Mouse (Mus musculus) right cerebral cortex, adult 18-20 months (tissue): ENCODE measurements around the gene Gm49373.
"Not testable (repeated sequence)": the region's sequence is repeated elsewhere in the genome, so short reads cannot be mapped to it uniquely, and the experiment has no call there.

ENCODE experiments used
- DNase-seq: peaks from one replicate; pipeline ENCODE4 v3.0.0; 2022; ENCODE audit warnings: mixed read lengths

Gene Gm49373

GRCm38 (mm10) chr9:21072641-21073040, 255 bp downstream of the Gm49373 start:
- no peak for DNase-seq

DNA sequence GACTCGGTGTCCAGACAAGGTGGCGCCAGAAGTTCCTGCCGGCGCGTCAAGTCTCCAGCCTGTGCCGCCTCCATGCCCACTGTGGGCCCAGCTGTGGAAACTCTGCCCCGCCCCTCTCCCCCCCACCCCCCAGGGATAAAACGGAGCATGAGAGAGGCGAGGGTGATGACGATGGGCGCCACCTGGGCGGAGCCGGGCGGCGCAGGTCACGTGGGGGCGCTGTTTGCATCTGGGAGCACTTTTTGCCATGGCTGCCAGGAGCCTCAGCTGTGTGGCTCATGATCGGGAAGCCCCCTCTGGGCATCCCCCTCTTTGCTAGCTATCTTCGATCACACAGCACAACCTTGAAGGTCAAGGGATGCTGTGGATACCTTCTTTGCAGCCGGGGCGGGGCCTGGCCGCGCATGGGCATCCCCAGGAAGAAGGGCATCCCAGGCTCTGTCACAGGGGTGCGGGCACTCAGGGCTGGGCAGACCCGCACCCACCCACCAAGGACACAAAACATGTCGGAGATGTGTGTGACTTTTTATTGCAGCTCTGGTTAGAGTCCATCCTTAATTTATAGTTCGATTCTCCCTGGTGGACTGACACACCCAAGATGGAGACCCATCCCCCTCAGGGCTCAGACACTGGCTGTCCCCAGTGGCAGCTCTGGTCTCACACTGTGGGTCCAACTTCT, 5.8 kb downstream of the Gm49373 start, which contains the start of gene Zglp1:
Gene Zglp1 (minus strand): TSS at position 88 of the 679 bp plus-strand sequence.
- no peak for DNase-seq

- DNase-seq, result peak; percentile 89
These were observed 10.0 kb downstream of the Gm49373 start for GRCm38 (mm10) chr9:21062928-21063327.

GRCm38 (mm10) chr9:21051578-21051977, 21.3 kb downstream of the Gm49373 start:
- DNase-seq, result no peak

- DNase-seq, result no peak
These were observed 27.7 kb downstream of the Gm49373 start for GRCm38 (mm10) chr9:21045235-21045634.

- not testable (repeated sequence) for DNase-seq
These were observed 28.1 kb downstream of the Gm49373 start for GRCm38 (mm10) chr9:21044785-21045184.

DNA sequence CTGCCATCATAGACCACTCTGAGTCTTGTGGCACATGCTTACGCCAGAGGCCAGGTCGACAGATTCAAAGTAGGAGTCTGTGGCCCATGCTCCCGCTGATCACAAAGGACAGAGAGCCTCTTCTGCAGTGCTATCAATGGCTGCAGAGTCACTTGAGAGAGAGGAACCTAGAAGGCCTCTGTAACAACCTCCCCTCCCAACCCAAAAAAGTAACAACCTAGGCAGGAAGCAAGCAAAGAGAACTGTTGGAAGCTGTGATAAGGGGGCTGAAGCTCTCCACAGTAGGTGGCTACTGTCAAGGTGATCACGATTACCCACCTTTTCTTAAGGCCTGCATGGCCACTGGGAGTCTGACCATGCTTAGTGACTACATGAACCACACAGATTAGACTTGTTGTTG, 29.3 kb downstream of the Gm49373 start:
- DNase-seq, result no peak

DNA sequence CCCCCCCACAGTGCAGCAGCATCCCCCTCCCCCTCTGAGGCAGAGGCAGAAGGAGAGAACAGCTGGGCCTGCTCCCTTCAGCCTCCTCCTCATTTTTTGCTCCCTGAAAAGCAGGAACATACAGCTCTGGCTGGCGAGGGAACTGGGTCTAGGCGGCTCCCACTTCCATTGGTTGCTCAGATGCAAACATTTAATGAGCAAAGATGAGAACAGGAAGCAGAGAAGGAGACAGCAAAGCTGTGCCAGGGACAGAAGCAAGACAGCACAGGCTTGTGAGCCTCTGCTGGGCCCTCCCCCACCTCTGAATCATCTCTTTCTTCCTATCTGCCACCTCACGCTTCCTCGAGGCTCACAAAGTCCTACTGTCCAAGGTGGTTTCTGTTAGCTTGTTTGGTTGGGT, 31.6 kb downstream of the Gm49373 start:
- DNase-seq, result peak; percentile 93

DNA sequence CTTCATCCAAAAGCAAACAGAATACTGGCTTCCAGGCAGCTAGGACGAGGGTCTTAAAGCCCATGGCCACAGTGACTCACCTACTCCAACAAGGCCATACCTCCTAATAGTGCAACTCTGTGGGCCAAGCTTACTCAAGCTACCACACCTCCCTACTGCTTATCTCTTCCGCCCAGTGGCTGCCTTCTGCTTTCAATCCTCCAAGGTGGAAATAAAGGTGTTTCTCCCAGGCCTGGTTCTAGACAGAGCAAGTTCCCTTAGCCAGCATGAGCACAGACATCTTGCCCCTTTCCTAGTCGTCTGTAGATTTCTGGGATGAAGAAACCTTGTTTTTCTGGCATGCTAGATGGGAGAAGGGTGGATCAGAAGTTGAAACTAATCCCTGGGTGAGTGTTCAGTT, 33.1 kb downstream of the Gm49373 start:
- DNase-seq, result no peak

DNA sequence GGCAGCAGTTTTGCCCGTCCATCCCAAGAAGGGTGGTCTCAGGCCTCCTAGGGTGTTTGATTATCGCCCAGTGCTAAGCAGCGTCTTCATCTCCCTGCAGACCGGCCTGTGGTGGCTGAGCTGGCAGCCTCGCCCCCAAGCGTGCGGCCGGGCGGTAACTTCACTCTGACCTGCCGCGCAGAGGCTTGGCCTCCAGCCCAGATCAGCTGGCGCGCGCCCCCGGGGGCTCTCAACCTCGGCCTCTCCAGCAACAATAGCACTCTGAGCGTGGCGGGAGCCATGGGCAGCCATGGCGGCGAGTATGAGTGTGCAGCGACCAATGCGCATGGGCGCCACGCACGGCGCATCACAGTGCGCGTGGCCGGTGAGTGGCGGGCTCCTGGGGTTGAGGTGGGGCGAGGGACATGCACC, 35.4 kb downstream of the Gm49373 start:
- peak; percentile 48 for DNase-seq

DNA sequence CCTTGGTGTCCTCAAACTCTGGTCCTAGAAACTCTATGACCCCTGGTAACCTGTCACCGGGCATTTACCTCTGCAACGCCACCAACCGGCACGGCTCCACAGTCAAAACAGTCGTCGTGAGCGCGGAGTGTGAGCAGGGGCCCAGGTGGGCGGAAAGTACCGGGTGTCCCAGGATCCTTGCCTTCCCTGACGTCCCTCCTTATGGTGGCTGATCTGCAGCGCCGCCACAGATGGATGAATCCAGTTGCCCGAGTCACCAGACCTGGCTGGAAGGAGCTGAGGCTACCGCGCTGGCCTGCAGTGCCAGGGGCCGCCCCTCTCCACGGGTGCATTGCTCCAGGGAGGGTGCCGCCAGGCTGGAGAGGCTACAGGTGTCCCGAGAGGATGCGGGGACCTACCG, 36.2 kb downstream of the Gm49373 start:
- DNase-seq, result peak; percentile 29

DNA sequence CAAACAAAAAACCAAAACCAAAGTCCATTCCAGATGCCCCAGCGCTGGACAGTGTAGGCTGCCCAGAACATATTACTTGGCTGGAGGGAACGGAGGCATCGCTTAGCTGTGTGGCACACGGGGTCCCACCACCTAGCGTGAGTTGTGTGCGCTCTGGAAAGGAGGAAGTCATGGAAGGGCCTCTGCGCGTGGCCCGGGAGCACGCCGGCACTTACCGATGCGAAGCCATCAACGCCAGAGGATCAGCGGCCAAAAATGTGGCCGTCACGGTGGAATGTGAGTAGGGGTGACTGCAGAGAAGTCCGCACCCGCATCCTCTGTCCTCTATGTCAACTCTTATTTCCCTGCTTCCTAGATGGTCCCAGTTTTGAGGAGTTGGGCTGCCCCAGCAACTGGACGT, 36.7 kb downstream of the Gm49373 start:
- no peak for DNase-seq

DNA sequence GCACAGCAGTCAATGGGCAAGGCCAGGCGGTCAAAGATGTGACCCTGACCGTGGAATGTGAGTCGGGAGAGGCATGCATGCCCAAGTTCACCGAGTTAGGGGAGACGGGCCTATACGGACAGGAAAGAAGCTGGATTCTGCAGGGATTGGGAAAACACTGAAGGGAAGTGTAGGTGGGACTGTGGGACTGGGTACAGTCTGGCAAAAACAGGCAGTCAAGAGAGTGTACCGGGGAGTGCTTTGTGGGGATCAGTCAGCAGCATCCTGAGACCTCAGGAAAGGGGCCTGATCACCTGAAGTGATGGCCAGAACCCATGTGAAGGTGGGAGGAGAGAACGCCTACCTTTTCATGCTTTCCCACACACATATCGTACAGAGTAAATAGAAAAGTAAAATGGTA, 37.3 kb downstream of the Gm49373 start:
- DNase-seq, result peak; percentile 49

GRCm38 (mm10) chr9:21034481-21035085, 38.3 kb downstream of the Gm49373 start:
- DNase-seq, result no peak

GRCm38 (mm10) chr9:21033136-21033535, 39.8 kb downstream of the Gm49373 start:
- DNase-seq, result peak; percentile 81

DNA sequence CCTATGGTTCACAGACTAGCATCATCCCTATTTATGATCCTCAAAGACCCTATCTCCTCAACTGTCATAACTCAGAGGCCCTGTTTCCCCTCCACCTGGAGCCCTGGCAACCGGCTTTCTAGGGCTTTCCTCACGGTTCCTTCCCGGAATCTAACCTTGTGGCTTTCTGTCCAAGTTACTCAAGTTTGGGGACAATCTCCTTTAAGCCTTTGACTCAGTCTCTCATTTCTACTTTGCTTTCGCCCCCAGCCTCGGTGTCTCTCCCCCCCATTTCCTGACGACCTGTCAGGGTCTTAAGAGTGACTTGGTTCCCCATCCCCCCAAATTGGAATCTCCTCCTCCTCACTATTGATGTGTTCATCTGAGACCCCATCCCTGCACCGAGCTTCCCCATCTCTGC, 40.4 kb downstream of the Gm49373 start:
- DNase-seq, result no peak

- peak; percentile 91 for DNase-seq
These were observed 41.0 kb downstream of the Gm49373 start, which contains the start of gene Icam5 for GRCm38 (mm10) chr9:21031896-21032351. Gene Icam5, plus strand, starts transcription at chr9:21032073.

DNA sequence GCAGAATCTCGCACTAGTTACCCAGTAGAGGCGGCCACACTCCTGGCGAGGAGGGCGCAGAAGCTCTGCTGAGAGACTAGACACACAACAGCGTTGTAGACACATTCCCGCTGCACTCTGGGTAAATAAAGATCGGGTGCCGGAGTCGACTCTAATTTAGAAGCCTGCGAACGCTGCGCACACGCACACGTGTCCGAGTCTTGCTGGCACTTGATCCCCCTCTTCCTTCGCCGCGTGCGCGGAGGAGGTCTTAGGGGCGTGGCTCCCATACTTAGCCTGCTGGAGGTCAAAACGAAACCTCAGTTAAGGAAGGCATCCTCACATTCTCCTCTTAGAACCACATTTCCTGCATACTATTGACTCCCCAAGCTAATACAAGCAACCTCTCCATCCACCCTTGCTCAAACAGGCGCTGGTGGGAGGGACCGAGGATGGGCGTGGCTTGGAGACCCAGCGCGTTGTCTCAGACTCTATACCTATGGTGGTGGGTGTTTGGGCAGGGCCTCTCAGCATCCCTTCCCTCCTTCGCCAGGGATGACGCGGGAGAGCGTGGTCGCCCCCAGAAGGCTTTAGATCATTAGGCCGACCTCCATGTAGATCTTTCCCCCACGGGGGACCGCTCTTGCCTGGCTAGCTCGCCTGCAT, 41.5 kb downstream of the Gm49373 start:
- DNase-seq, result peak; percentile 87

- DNase-seq, result peak; percentile 89
These were observed 42.1 kb downstream of the Gm49373 start for GRCm38 (mm10) chr9:21030781-21031250.

DNA sequence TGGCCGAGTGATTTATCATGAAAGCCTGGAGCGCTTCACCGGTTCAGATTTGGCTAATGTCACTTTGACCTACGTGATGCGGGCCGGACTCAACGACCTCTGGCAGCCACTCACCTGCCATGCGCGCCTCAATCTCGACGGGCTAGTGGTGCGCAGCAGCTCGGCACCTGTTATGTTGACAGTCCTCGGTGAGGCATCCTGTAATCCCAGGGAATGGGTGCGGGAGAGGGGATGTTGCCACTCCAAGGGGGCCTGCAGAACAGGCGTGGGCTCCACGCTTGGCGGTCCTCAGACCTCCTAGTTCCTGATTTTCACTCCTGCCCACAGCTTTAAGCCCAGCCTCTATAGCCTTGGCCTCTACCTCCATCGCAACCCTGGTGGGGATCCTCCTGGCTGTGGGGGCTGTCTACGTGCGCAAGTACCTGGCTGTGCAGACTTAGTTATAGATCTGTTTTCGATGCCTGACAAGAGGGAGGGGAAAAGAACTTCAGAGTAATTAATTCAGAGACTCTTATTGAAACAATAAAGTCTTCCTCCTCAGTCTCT, 42.8 kb downstream of the Gm49373 start:
- DNase-seq, result no peak

DNA sequence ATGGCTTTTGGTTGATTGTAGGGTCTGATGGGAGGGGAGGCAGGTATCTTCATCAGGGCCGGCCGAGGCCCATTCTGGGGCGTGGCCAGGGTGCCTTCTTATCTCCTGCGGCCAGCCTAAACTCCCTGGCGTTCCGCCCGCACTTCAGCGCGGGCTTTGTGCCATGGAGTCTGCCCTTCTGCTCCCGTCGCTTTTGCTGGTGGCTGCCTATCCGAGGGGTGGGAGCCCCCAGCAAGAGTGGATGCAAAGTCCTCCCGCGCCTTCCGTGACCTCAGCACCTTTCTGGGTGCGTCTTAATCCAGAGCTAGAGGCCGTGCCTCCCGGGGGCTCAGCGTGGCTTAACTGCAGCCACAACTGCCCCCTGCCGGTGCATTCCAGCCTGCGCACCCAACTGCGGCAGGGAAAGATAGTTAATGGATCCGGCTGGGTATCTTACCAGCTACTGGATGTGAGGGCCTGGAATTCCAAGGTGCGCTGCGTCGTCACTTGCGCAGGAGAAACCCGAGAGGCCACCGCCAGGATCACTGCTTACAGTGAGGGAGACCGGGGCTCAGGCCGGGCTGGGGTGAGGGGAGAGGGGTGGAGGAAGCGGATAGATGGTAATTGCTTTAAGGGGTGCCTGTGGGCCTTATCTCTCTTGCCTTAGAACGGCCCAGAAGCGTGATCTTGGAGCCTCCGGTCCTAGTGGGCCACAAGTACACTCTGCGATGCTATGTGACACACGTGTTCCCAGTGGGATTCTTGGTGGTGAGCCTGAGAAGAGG, 43.4 kb downstream of the Gm49373 start, which contains the start of gene Icam4:
Gene Icam4 (plus strand): TSS at position 83 of the 764 bp plus-strand sequence.
- DNase-seq, result peak; percentile 78

- no peak for DNase-seq
These were observed 44.3 kb downstream of the Gm49373 start for GRCm38 (mm10) chr9:21028560-21029110.
